Mouse (Mus musculus): Measurements from ENCODE around the gene Spata48.
A peak's percentile ranks its signal among the peaks of the same experiment; 100 is the strongest.

Gene Spata48

DNA sequence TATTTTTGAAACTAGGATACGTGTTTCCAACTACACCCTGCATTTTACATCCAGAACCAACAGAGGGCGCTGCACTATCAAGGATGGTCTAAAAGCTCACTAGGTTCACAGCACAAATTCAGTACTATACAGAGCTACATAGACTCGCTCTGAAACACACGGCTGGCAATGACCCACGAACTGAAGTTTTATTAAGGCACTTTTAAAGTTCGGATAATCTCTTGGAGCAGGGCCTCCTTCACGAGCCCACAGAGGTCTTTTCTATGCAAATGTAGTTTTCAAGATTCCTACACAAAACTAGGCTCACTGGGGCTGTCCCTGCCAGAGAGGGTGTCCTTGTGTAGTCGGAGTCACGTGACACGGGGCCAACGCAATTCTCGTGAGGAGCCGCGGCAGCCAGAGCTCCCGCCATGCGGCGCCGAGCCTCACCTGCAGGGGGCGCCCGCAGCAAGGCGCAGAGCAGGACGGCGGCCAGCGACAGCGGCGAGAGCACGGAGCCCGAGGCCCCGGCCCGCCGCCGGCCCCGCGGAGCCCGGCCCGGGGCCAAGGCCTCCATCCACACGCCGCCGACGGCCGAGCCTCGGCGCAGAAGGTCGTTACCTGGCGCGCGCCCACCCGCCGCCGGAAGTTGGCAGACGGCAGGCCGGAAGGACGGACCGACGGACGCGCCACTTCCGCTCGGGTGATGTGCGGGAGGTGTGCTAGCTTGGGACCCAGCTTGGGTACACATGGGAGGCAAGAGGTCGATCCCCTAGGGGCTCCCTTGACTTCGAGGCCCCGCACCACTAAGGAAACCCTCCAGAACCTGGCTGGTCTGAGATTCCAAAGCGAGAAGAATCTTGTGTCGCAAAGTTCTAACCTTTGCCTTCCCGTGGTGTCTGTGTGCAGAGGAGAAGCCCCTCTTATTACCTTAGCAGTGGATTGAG lies at the start of gene Spata48, which contains the start of gene Zpbp:
Gene Spata48, plus strand, starts transcription at position 460 of the 926 bp plus-strand sequence.
Gene Zpbp, minus strand, starts transcription at position 774 of the 926 bp plus-strand sequence.
- peak; percentile 90 for DNase-seq

- DNase-seq = no peak
Observed at GRCm38 (mm10) chr11:11414188-11414587, 47.7 kb upstream of the Spata48 start.

DNA sequence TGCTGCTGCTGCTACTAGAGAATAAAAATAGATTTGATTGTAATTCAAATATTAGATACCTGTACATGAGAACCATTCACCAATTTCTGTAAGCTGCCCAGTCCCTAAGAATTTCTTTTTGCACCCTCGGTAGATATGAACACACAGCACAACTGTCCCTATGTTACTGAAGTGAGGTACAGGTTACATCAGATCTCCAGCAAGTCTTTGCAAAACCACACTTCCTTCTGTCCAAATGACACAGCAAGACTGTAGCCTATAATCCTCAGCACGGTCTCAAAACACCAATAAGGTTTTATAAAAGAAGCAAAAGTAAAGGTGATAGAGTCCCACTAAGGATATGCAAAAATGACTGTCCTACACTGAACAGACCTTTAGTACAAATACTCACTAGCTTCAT lies 44.5 kb upstream of the Spata48 start:
- DNase-seq = no peak

DNA sequence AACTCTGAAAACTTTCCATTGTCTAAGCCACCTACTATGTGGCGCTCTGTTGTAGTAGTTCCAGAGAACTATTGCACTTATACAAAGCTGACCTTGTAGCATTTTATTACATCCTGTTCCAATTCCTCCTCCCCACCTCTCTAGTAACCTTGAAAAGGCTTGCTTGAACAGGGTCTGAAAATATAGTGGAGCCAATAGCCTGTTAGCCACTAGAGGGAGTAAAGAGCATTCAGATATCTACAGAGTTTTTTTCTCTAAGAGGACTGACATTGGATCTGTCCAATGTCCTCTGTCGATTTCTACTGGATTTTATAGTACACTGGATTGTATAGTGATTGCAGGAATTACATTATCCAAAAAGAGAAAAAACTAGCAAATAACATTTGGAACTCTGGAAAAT lies 6.9 kb upstream of the Spata48 start:
- no peak for DNase-seq

- no peak for DNase-seq
Observed at GRCm38 (mm10) chr11:11462561-11462890, 632 bp downstream of the Spata48 start.

GRCm38 (mm10) chr11:11468924-11469323 lies 7.0 kb downstream of the Spata48 start:
- no peak for DNase-seq

DNA sequence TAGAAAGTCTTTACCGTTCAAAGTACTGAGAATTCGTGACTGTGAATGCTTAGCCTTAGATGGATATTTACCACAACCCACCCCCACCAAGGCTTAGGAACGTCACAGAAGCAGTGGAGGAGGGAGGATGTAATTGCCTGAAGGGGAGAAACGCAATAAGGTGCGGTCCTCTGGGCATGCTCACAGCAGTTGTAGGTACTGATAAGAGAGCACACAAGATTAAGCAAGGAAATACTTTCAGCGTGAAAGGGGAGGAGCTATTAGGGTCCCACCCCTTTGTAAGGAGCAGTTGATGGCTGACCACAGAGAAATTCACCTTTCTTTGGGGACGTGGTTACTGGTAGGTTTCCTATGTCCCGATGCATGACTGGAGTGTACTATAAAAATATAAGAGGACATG lies 22.5 kb downstream of the Spata48 start:
- no peak for DNase-seq

- DNase-seq = no peak
Observed at GRCm38 (mm10) chr11:11492044-11492443, 30.1 kb downstream of the Spata48 start.

DNA sequence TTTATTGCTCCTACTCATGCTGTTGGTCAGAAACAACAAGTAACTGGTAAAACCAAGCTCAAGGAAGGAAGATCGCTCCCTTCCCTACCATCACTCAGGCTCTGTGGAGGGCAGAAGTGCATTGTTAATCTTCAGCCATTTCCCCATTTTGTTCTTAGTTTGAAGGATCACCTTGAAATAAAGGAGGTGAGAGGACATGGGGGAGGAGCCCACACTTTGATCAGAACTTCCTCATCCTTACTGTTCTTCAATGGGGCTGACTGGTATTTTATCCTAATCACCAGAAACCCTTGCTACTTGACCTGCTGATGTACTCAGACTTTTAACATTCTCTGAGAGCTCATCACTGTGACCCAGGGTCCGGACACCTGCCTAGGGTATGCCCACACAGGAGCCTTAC lies 33.8 kb downstream of the Spata48 start:
- DNase-seq = no peak

DNA sequence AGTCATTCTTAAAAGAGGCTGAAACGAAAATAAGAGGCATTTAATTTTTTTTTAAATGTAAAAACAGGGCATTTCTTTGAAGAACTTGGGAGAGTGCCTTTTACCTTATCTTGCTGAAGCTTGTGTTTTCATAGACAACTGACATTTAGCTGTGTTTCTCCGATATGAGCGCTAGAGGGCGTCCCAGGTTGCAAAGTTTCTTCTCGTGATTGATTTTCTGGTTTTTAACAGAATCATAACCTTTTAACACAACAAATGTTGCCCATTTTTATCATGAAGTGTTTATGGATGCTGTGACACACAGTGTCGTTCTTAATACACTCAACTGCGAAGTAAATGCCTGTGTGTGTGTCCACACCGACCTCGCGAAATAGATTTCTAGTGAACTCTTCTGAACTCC lies 38.0 kb downstream of the Spata48 start:
- no peak for DNase-seq

- DNase-seq = no peak
Observed at GRCm38 (mm10) chr11:11506187-11506586, 44.3 kb downstream of the Spata48 start.

- DNase-seq = no peak
Observed at GRCm38 (mm10) chr11:11509413-11509812, 47.5 kb downstream of the Spata48 start.

- no peak for DNase-seq
Observed at GRCm38 (mm10) chr11:11512056-11512455, 50.2 kb downstream of the Spata48 start.

DNA sequence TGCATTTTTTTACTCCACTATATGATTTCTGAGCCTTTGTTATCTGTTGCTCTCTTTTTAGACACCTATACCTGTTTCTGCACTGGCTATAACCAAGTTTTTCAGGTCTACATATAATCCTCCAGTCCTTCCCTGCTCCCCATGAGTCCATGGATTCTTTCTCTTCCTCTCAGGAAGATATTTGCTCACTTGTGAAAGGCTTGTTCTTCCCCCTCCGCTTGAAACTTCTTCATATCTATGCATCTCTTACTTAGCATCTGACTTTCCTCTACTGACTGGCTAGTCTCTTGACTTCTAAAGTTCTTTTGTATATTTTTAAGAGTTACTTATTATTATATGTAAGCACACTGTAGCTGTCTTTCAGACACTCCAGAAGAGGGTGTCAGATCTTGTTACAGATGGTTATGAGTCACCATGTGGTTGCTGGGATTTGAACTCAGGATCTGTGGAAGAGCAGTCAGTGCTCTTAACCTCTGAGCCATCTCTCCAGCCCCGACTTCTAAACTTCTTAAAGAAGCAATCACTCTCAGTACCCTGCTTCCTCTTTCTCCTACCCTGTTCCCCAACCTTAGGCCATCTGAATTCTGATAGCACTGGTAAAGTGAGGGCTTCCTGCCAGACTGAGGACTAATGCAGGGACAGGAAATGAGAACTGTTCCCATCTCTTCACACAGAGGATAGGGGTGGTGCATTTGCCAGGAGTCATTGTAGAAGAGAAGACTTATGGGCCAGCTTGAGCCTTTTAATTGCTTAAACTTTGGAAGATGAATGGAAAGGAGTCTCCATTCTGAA lies 51.3 kb downstream of the Spata48 start:
- DNase-seq = no peak

DNA sequence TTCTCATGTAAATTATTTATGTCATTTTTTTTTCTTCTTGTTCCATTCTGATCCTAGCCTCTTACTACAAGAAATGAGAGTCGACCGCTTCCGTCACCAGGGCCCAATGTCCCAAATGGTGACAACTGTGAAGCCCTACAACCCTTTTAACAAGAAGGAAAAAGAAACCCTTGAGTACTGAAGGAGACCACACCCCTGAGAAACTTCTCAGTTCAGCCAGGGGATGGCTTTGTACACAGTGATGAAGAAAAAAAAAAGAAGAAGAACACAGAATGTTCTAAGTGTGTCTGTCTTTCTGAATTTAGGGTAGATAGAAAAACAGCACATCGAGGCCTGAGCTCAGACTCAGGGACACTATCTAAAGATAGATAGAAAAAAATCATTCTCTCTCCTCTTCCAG lies 53.0 kb downstream of the Spata48 start:
- no peak for DNase-seq

GRCm38 (mm10) chr11:11517781-11518435 lies 56.0 kb downstream of the Spata48 start:
- no peak for DNase-seq

DNA sequence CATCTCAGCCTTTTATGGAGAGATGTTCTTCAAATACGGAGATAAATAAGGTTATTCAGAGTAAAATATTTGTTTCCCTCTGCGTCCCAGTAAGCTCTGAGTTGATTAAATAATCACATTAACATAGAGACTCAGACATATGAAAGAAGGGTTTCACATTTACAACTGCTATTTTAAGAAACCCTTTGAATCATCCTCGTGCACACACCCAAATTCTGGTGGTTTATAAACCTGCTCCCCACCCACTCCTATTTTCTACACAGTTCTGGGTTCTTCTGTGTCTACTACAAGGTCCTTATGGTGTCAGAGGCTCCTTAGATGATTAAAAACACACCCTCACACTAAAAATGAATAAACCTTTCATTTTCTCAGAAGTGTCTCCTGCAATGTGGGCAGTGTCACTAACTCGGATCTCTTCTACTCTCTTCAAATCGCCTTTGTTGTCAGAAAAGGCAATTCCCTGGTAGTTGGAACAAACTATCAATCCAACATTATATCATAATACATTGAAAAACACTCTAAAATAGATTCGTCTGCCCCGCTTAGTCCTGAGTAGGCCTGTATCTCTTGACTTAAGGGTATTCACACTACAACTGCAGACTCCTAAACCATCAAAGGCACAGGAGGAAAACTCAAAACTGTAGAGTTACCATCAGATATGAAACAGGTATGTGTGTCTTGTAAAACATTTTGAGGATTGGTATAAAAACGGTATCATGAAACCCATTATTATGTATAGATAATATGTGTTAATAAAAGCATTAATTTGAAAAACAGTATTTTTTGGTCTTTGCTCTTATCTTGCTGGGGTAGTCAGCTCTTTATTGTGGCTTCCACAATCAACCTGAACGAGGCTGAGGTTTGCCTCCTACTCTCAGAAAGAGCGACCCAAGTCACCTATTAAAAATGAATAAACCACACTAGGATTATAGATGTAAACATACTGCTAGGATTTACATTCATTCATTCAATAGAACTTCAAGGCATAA lies 57.7 kb downstream of the Spata48 start:
- no peak for DNase-seq

- DNase-seq = no peak
Observed at GRCm38 (mm10) chr11:11521908-11522441, 60.1 kb downstream of the Spata48 start.

DNA sequence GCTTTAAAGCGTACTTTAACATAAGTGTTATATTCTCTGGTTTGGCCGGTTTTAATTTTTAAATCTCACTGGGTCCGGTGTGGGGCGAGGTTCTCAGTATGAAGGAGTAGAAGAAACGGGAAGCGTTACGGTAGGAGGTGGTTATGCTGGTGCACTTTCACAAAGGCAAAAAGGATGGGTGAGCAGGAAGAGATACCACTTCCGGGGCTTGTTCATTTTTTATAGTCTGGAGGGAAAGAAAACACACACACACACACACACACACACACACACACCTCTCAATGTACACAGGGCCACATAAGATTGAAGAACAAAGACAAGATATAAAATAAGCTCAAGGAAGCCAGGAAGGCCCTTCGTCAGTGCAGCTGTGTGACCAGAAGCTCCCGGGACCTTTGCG lies 66.9 kb downstream of the Spata48 start:
- DNase-seq = no peak

GRCm38 (mm10) chr11:11529165-11529564 lies 67.3 kb downstream of the Spata48 start:
- DNase-seq = no peak

GRCm38 (mm10) chr11:11530126-11530525 lies 68.2 kb downstream of the Spata48 start:
- DNase-seq = no peak

GRCm38 (mm10) chr11:11536295-11536694 lies 74.4 kb downstream of the Spata48 start:
- no peak for DNase-seq
